Mouse (Mus musculus) myocyte (in vitro differentiated cells): ENCODE measurements at regions not wholly inside any gene's neighbourhood (a gene's known extent, or its start where the extent isn't known, plus 50 kb on each side); places are given as distances from the start of the nearest gene placed in this dataset.

Experiments
- CEBPB ChIP-seq: IDR thresholded peaks from 2 replicates; pipeline ENCODE4 v1.6.1; 2011; ENCODE audit warnings: mild to moderate bottlenecking, moderate library complexity; ENCODE audit not compliant: poor library complexity, insufficient read depth, severe bottlenecking
- MYOD1 ChIP-seq, 3 experiments: IDR thresholded peaks; one replicate each; pipeline ENCODE4 v1.6.1; 2011; ENCODE audit warnings: control low read depth in 2 of 3, low read depth in 2 of 3, mild to moderate bottlenecking in 2 of 3, moderate library complexity in 1 of 3; ENCODE audit not compliant: insufficient read length in 2 of 3, control insufficient read depth in 1 of 3
- MYOG ChIP-seq, 3 experiments: IDR thresholded peaks; one replicate each; pipeline ENCODE4 v1.6.1; 2011; ENCODE audit warnings: control low read depth in 2 of 3, low read depth in 2 of 3, mild to moderate bottlenecking in 2 of 3; ENCODE audit not compliant: insufficient read length in 2 of 3, control insufficient read depth in 1 of 3, insufficient read depth in 1 of 3
- POLR2A ChIP-seq: IDR thresholded peaks from one replicate; pipeline ENCODE4 v1.6.1; 2011; ENCODE audit warnings: low read depth, mild to moderate bottlenecking, control low read depth, moderate library complexity; ENCODE audit not compliant: insufficient read length
- SRF ChIP-seq: IDR thresholded peaks from one replicate; pipeline ENCODE4 v1.6.1; 2011; ENCODE audit warnings: low read depth; ENCODE audit not compliant: control insufficient read depth, insufficient read length
- USF1 ChIP-seq: IDR thresholded peaks from one replicate; pipeline ENCODE4 v1.6.1; 2011; ENCODE audit warnings: low read depth, mild to moderate bottlenecking, control low read depth, moderate library complexity

- TF ChIP-seq POLR2A (no peak), MYOD1 (IDR thresholded peaks at IDR 0.05; ENCODE audit: control insufficient read depth in 1 of 3, insufficient read length in 2 of 3, low read depth in 2 of 3) (no peak), MYOG (IDR thresholded peaks at IDR 0.05; ENCODE audit: control insufficient read depth in 1 of 3, insufficient read depth in 1 of 3, insufficient read length in 2 of 3, low read depth in 2 of 3) (no peak), USF1 (no peak), CEBPB (no peak), SRF (no peak)
Measured at GRCm38 (mm10) chr1:137010240-137010926, 50.1 kb upstream of the Nr5a2 start.
